Mouse (Mus musculus) thymus, postnatal 0 days (tissue): Measurements from ENCODE around the gene Arih2. TPM values are rescaled to one million over a fixed set of nuclear protein-coding genes. Genes with fewer than 3 reads are reported as not detected.
"Not testable (repeated sequence)": the region's sequence is repeated elsewhere in the genome, so short reads cannot be mapped to it uniquely, and the experiment has no call there.

ENCODE experiments used
- DNase-seq: peaks from one replicate; pipeline ENCODE4 v3.0.0-alpha.2; 2015; ENCODE audit warnings: low spot score
- polyA plus RNA-seq: library from polyadenylated mRNA; unstranded; fragments of >200 nt; fragmentation: Nextera tagmentation; extraction: Ambion mirVana; gene quantifications from 2 replicates; pipeline ENCODE4 v1.2.1, GENCODE M21; 2015

The Arih2 gene
- polyA plus RNA-seq, 1 experiment from 2014 or later, result 49.1 TPM

DNA sequence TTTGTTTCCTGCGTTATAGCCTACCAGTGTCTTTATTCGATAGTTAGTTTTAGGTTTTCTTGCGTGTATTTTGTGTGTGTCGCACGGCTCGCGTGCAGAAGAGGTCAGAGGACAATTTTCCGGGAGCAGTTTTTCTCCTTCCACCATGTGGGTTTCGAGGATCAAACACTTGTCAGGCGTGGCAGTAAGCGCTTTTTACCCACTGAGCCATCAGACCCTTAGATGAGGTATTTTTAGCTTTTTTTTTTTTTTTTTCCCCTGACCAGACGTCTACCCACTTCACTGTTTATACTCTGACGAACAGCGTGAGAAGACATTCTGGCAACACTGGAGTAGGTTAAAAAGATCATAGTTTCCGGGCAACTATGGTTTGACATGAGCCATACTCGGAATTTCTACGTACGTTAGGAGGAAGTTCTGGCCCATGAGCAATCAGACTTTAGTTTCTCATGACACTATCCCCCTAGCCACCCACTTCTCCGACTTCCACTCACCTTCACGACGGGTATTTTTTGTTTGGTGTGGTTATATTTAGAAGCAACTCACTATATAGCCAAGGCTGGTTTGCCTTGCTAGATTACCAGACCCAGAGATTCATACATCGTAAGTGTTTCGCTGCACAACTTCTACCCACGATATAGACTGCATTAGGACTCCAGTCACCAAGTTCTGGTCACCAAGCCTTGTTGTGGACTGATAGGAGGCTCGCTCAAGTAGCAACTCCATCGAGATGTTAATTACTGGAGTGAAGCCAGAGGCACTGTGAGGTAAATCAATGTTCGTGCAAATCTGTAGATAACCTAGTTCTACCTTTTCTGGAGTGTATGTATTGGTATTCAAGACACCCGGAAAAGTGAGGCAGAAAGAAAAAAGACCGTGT, 615 bp upstream of the Arih2 start:
- peak; percentile 36 for DNase-seq

GRCm38 (mm10) chr9:108648166-108648565, 1.0 kb downstream of the Arih2 start:
- no peak for DNase-seq

DNA sequence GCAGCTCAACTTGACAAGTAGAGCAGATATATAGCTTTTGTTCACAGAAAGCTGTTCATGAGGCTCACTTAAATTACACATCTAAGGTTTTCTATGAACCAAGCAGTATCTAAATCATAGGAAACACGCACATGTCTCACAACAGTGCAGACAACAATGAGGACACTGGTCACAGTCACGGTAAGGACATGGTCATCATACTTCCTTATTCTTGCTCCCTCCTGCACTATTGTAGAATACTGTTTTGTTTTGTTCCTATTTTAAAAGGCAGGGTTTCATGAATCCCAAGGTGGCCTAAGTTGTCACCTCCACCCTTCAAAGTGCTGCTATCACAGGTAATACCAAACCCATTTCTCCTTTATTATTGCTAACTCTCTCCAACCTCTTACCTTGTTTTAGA, 9.4 kb downstream of the Arih2 start:
- no peak for DNase-seq

DNA sequence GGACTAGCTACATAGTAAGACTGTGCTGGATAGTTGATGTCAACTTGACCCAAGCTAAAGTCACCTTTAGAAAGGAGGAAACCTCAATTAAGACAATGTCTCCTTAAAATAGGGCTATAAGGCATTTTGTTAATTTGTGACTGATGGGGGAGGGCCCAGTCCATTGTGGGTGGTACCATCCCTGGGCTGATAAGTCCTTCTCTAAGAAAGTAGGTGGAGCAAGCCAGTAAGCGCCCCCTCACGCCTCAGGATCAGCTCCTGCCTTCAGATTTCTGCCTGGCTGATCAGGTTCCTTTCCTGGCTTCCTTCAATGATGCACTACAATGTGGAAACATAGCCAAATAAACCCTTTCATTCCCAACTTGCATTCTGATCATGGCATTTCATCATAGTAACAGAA, 13.8 kb downstream of the Arih2 start:
- DNase-seq, result no peak

DNA sequence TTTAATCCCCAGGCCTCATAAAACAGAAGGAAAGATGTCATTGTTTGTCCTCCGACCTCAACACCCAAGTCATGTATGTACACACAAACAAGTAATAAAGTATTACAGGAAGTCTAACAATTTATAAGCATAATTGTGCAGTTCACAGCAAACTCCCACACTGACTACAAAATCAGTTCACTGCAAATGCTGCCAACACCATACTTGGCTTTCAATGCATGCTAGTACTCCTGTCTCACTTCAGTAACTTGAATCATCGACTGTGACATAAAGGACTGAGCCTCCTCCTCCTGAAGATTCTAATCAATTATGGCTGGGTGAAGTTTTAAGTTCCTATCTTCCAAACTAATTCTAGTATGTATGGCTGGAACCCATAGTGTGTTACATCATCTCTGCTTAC, 15.3 kb downstream of the Arih2 start:
- DNase-seq, result no peak

DNA sequence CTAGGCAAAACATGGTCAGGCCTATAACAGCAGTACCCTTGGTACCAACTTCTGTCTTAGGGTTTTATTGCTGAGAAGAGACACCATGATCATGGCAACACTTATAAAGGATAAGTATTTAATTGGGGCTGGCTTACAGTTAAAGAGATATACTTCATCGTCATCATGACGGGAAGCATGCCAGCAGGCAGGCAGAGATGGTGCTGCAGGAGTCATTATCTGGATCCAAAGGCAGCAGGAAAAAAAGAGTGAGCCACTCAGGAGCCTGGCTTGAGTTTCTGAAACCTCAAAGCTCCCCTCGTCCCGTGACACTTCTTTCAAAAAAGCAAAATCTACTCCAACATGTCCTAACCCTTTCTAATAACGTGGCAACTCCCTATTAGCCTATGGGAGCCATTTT, 16.8 kb downstream of the Arih2 start:
- no peak for DNase-seq

DNA sequence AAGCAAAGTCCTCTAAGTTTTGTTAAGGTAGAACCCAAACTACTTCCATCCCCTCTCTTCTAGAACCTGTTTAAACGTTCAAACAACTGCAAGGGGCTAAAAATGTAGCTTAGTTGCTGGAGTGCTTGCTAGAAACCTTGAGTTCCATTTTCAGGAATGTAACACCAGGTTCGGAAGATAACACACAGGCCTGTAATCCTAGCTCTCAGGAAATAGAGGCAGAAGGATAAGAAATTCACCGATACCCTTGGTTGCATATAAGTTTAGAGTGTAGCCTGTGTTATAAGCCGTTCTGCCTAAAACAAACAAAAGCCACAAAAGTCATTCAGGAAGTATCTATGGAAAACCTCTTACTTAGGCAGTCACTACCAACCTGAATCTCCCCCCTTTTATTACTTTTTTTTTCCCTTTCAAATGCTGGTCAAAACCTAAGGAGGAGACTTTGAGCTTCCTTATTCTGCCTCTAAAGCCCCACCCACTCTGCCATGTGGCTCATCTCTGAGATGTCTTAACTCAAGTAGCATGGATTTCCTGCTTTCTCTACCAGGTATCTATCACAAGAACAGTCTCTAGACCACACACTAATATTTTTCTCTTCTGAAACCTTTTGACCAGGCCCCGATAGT, 17.4 kb downstream of the Arih2 start:
- no peak for DNase-seq

GRCm38 (mm10) chr9:108630683-108631082, 18.5 kb downstream of the Arih2 start:
- no peak for DNase-seq

DNA sequence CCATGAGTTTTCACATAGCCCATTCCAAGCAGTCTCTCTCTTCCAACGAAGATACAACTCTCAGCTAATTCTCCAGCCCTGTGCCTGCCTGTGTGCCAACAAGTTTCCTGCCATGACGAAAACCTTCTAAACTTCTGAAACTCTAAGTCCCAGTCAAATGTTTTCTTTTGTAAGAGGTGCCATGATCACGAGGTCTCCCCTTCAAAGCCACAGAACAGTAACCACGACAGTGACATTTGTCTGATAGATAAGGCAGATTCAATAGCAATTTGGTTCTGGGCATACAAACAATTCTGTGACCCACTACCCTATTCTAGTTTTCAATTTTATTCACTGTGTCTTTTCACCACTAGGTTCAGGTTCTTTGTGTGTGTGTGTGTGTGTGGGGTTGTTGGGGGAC, 21.0 kb downstream of the Arih2 start:
- no peak for DNase-seq

DNA sequence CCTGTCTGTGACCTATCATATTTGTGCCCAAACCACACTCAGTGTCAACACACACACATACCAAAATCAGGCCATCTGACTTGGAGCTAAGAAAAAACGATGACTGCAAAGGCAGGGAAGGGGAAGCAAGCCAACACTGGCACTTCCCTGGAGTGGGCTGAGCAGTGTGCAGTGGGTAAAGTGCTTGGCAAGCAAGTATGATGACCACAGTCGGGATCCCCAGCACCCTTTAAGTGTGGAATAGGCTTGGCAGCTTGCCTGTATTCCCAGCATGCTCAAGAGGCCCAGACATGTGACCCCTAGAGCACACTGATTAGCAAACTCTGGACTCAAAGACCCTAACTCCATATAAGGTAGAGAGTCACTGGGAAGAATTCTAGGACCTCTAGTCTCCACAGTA, 22.7 kb downstream of the Arih2 start:
- DNase-seq, result no peak

DNA sequence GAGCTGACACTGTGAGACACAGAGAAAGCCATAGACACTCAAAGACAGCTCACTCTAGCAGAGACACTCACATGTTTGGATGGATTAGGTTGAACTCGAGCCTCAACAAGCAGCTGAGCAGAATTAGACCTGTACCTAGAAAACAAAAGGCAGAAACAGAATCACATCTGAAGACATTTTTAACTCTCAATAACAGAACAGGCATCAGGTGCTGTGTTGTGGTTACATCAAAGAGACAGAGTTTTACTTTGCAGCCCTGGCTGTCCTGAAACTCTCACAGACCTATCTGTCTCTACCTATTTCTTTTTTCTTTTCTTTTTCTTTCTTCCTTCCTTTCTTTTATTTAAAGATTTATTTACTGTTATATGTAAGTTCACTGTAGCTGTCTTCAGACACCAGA, 31.9 kb downstream of the Arih2 start:
- peak; percentile 24 for DNase-seq

- DNase-seq, result no peak
These were observed 37.7 kb downstream of the Arih2 start for GRCm38 (mm10) chr9:108611488-108611887.

DNA sequence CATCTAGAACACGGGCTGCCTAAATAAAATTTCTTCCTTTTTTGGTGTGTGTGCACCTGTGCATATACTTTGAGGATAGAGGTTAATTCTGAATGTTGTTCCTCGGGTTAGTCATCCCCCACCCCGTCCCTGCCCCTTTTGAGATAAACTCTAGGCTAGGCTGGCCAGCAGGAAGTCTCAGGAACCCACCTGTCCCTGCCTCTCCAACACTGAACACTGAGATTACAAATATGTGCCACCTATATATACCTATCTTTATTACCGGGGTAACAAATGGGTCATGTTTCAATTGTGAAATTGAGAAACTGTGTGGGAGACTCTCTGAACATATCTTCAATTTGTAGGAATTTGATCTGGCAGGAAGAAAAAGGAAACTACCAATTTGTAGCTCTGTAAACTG, 40.3 kb downstream of the Arih2 start:
- DNase-seq, result no peak

GRCm38 (mm10) chr9:108607929-108608328, 41.3 kb downstream of the Arih2 start:
- not testable (repeated sequence) for DNase-seq

GRCm38 (mm10) chr9:108601986-108602385, 47.2 kb downstream of the Arih2 start:
- DNase-seq, result no peak

- no peak for DNase-seq
These were observed 49.2 kb downstream of the Arih2 start for GRCm38 (mm10) chr9:108600011-108600410.

DNA sequence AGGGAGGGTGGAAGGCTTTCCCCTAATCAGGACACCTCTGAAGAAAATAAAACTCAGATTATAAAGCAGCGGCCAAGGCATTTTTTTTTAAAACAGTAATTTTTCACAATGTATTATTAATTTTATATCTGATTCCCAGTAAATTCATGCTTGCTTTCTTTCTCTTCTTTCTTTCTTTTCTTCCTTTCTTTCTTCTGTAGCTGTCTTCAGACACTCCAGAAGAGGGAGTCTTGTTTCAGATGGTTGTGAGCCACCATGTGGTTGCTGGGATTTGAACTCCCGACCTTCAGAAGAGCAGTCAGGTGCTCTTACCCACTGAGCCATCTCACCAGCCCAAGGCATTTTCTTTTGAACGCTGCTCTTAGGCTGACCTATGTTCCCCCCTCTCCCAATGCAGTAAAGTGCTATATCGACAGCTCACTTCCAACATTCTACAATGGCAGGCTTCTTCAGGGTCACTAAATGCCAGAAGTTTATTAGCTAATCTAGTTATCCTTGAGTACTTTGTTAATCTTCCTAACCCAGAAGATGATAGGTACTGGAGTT, 50.1 kb downstream of the Arih2 start:
- peak; percentile 95 for DNase-seq

GRCm38 (mm10) chr9:108596998-108597764, 52.0 kb downstream of the Arih2 start, which contains the start of gene P4htm:
Gene P4htm (minus strand): TSS chr9:108597667.
- DNase-seq, result peak; percentile 60

GRCm38 (mm10) chr9:108594354-108594753, 54.8 kb downstream of the Arih2 start:
- no peak for DNase-seq

GRCm38 (mm10) chr9:108591462-108591861, 57.7 kb downstream of the Arih2 start:
- no peak for DNase-seq

DNA sequence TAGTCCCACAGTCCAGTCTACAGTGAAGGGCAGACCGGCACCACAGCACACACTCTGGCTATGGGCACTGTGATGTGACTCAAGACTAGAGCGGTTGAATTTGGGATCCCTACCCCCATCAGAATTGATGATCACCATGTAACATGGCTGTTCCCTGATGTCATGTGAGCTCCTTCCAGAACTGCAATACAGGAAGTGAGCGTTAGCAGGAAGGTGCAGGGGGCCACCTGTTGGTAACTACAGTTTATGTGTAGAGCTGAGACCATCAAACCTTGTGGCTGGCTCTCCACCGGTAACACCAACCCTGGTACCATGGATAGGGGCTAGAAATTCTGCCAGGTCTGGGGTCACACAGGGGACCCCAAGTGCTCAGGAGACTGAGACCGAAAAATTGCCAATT, 60.0 kb downstream of the Arih2 start:
- peak; percentile 61 for DNase-seq
